In genomic region chr16:34920182-34920581, GRCm38 (mm10) we compare ENCODE assay signal across 8 mouse cellular contexts.
DNase-seq lines count a peak whose midpoint lies in the region; ATAC-seq and TF ChIP-seq lines count a peak whose summit lies in the region.

No protein-coding gene starts in this region.

- WGBS in embryonic facial prominence, embryonic 13.5 days, result 10% methylated on average over 6 of the region's 6 CpGs
- WGBS in limb, embryonic 11.5 days, result 19% methylated on average over 6 of the region's 6 CpGs
- 55% methylated on average over 6 of the region's 6 CpGs for WGBS in small intestine, adult 2 months
- WGBS in midbrain, embryonic 15.5 days, result 8% methylated on average over 6 of the region's 6 CpGs

- H3K36me3 ChIP-seq in embryonic facial prominence, embryonic 13.5 days, result no peaks in the 10 kb centered on the region
- no peaks in the 10 kb centered on the region for H3K36me3 ChIP-seq in limb, embryonic 11.5 days (ENCODE audit: control insufficient read depth, insufficient read depth, low read length)
- H3K36me3 ChIP-seq in small intestine, adult 2 months (ENCODE audit: control insufficient read depth, insufficient read depth, low read length), result no peaks in the 10 kb centered on the region
- H3K36me3 ChIP-seq in midbrain, embryonic 15.5 days (replicated peaks), result no peaks in the 10 kb centered on the region

- peak overlapping the region; percentile 27; the same call in 1 of the 2 replicates for H3K9ac ChIP-seq in embryonic facial prominence, embryonic 13.5 days
- no peak overlapping the region for H3K9ac ChIP-seq in limb, embryonic 11.5 days (ENCODE audit: low read length)
- no peak overlapping the region for H3K9ac ChIP-seq in midbrain, embryonic 15.5 days

- no peaks in the 10 kb centered on the region for H3K27me3 ChIP-seq in embryonic facial prominence, embryonic 13.5 days
- no peaks in the 10 kb centered on the region for H3K27me3 ChIP-seq in limb, embryonic 11.5 days (ENCODE audit: control insufficient read depth, insufficient read depth, low read length)
- H3K27me3 ChIP-seq in small intestine, adult 2 months (ENCODE audit: control insufficient read depth, insufficient read depth, low read length), result no peaks in the 10 kb centered on the region
- no peaks in the 10 kb centered on the region for H3K27me3 ChIP-seq in midbrain, embryonic 15.5 days (replicated peaks)

- H3K4me1 ChIP-seq in embryonic facial prominence, embryonic 13.5 days, result peaks cover 30% of the 10 kb centered on the region
- H3K4me1 ChIP-seq in limb, embryonic 11.5 days (ENCODE audit: control insufficient read depth, insufficient read depth, low read length), result peaks cover 9% of the 10 kb centered on the region
- H3K4me1 ChIP-seq in small intestine, adult 2 months (ENCODE audit: control insufficient read depth, insufficient read depth, insufficient read length, low read length), result peaks cover 17% of the 10 kb centered on the region
- H3K4me1 ChIP-seq in midbrain, embryonic 15.5 days, result peaks cover 9% of the 10 kb centered on the region; the same call in 1 of the 2 replicates

- no peak overlapping the region for H3K4me2 ChIP-seq in embryonic facial prominence, embryonic 13.5 days
- H3K4me2 ChIP-seq in limb, embryonic 11.5 days (ENCODE audit: low read depth, severe bottlenecking), result no peak overlapping the region
- H3K4me2 ChIP-seq in midbrain, embryonic 15.5 days, result no peak overlapping the region

- H3K9me3 ChIP-seq in embryonic facial prominence, embryonic 13.5 days, result no peaks in the 10 kb centered on the region
- H3K9me3 ChIP-seq in limb, embryonic 11.5 days (ENCODE audit: control insufficient read depth, low read length), result no peaks in the 10 kb centered on the region
- no peaks in the 10 kb centered on the region for H3K9me3 ChIP-seq in midbrain, embryonic 15.5 days

- DNase-seq in heart, adult 11 months, result peak; percentile 94
- no peak for DNase-seq in heart, adult 8-10 months (ENCODE audit: low spot score)
- DNase-seq in thymus, postnatal 4 days, result peak; percentile 27
- no peak for DNase-seq in thymus, adult 18-20 months
- DNase-seq in limb, embryonic 11.5 days (ENCODE audit: low spot score), result peak; percentile 74

- H3K27ac ChIP-seq in embryonic facial prominence, embryonic 13.5 days, result no peak overlapping the region
- peak overlapping the region; percentile 47; the same call in 1 of the 2 replicates for H3K27ac ChIP-seq in limb, embryonic 11.5 days (replicated peaks; ENCODE audit: low read depth, low read length)
- peak overlapping the region; percentile 55 for H3K27ac ChIP-seq in small intestine, adult 2 months (ENCODE audit: insufficient read depth, low read depth, low read length)
- no peak overlapping the region for H3K27ac ChIP-seq in midbrain, embryonic 15.5 days

- no peak for TF ChIP-seq POLR2A in small intestine, adult 2 months (IDR thresholded peaks at IDR 0.05; ENCODE audit: low read depth, low read length)

- H3K4me3 ChIP-seq in embryonic facial prominence, embryonic 13.5 days, result no peak overlapping the region
- no peak overlapping the region for H3K4me3 ChIP-seq in limb, embryonic 11.5 days (ENCODE audit: low read depth, low read length)
- no peak overlapping the region for H3K4me3 ChIP-seq in small intestine, adult 2 months (ENCODE audit: low read depth, low read length)
- H3K4me3 ChIP-seq in midbrain, embryonic 15.5 days, result no peak overlapping the region

- ATAC-seq in embryonic facial prominence, embryonic 13.5 days (ENCODE audit: insufficient number of reproducible peaks, insufficient read depth, low FRiP score, low TSS enrichment, low read depth), result no peak
- 0 out of 2 replicates have a peak, but pooled peaks have one; percentile 63 for ATAC-seq in limb, embryonic 11.5 days (ENCODE audit: insufficient number of reproducible peaks, low FRiP score, low TSS enrichment, low read depth)
- ATAC-seq in midbrain, embryonic 15.5 days (replicated peaks), result no peak

- peak; percentile 75; the same call in 1 of the 2 replicates for TF ChIP-seq CTCF in small intestine, adult 2 months (IDR thresholded peaks at IDR 0.05; ENCODE audit: extremely low read depth, insufficient read length, insufficient replicate concordance, low read depth, low read length)

Comparison
In these comparisons a context has a peak if more than half of its experiments do, and no peak if none do; other contexts are left out.
1. DNase-seq: peak in heart, adult 11 months (single experiment), thymus, postnatal 4 days (single experiment) and limb, embryonic 11.5 days (single experiment); none in heart, adult 8-10 months (single experiment) and thymus, adult 18-20 months (0 of 2).
2. H3K27ac ChIP-seq: peak in limb, embryonic 11.5 days (single experiment) and small intestine, adult 2 months (single experiment); none in embryonic facial prominence, embryonic 13.5 days (single experiment) and midbrain, embryonic 15.5 days (single experiment).